Mouse (Mus musculus) myocyte (in vitro differentiated cells): Measurements from ENCODE around the gene Abhd6.

Experiments used
- E2F4 ChIP-seq: IDR thresholded peaks from one replicate; pipeline ENCODE4 v1.6.1; 2011; ENCODE audit warnings: mild to moderate bottlenecking, control low read depth, moderate library complexity; ENCODE audit not compliant: insufficient read depth
- TCF12 ChIP-seq: IDR thresholded peaks from one replicate; pipeline ENCODE4 v1.6.1; 2011; ENCODE audit warnings: mild to moderate bottlenecking, control low read depth; ENCODE audit not compliant: poor library complexity, insufficient read depth, severe bottlenecking

- TF ChIP-seq TCF12 (no peak), E2F4 (no peak)
Observed at GRCm38 (mm10) chr14:8011297-8011696, 8.6 kb downstream of the Abhd6 start.
